Mouse (Mus musculus) R1 (cell line): Measurements from ENCODE around the gene Shld1.

ENCODE experiments used
- DNase-seq: peaks from one replicate; pipeline ENCODE4 v3.0.0-alpha.2; 2018; ENCODE audit warnings: low read depth, low spot score

Shld1 gene

GRCm38 (mm10) chr2:132721844-132722243, 35.1 kb downstream of the Shld1 start:
- DNase-seq: no peak

- DNase-seq: no peak
Measured at GRCm38 (mm10) chr2:132723958-132724431, 37.3 kb downstream of the Shld1 start.

DNA sequence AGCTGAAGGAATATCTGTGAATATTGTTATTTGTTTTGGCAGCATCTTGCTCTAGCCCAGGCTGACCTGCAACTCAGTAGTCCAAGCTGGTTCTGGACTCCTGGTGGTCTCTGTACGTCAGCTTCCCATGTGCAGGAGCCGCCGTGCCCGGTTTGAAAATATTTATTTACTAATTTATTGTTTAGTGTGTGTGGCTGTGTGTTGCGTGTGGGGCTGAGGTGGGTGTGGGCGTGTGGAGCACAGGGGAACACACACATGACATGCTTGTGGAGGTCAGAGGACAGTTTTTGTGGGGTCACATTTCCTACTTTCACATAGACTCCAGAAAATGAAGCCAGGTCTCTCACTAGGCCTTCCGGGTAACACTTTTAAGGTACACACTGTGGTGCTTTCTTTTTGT, 37.8 kb downstream of the Shld1 start:
- DNase-seq: no peak

DNA sequence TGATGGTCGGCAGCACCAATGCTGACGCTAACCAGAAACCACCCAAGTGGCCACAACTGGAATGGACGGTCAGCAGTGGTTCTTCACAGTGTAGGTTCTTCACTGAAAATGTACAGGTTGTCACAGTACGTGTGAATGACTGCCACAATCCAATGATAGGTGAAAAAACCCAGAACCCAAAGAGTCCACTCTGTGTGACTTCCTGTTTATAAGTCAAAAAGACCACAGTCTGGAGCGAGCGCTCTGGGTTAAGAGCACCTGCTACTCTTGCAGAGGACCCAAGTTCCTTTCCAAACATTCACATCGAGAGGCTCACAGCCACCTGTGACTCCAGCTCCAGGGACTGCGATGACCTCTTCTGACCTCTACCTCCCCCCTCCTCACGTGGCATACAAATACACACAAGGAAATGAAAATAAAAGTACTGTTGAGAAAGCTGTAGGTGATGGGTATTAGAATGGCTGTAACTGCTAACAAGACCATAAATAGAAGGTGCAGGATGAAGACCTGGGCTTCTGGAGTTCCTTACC, 38.7 kb downstream of the Shld1 start:
- DNase-seq: no peak

DNA sequence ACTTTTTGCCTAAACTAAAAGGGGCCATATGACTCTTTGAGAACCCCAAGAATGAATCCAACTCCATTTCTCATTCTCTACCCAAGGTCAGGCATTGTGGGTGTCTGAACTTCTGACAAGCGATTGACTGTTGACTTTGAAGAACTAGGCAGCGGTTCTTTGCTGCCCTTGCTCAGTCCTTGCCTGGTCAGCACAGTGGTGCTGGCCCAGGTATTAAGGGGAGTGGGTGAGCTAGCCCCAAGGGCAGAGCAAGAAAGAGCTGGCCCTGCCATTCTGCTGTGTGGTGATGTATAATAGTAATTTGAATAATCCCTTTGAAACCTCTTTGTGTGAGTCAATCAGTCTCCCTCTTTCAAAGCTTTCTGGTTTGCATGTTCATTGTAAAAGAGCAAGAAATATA, 39.4 kb downstream of the Shld1 start:
- DNase-seq: no peak

- no peak for DNase-seq
Measured at GRCm38 (mm10) chr2:132732940-132733339, 46.2 kb downstream of the Shld1 start.

DNA sequence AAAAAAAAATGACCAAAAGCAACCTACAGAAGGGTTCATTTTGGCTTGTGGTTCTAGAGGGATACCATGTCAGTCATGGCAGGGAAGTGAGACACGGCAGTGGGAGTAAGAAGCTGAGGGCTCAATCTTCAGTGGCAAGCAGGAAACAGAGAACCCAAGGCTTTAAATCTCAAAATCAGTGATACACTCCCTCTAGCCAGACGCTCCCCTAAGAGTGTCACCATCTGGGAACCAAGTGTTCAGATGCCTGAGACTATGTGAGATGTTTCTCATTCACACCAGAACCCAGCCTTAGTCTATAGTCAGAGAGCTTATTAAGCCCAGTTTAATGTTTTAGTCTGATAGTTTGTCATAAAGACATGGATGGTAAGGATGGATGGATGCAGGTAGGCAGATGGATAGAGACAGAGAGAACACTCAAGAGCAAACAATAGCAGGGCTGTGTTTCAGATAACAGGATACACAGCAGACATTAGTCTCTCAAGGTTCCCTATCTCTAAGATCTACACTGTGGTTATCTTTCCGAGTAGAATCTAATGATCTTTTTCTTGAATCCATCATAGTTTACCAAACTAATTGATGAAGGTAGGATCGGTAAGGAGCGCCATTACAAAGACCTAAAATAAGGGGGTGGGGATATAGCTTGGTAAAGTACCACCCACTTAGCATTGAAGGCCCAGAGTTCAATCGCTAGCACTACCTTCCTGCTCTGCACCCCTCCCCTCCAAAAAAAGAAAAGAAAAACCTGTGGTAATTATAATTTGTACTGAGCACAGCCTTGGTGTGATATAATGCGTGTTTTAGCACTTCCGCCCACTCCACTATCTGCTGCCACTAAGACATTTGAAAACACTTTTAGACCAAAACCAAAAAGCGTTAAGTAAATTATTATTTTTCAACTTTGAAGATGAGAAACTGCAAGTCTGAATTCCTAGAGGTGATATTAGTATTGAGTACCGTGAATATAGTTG, 47.2 kb downstream of the Shld1 start:
- DNase-seq: no peak

DNA sequence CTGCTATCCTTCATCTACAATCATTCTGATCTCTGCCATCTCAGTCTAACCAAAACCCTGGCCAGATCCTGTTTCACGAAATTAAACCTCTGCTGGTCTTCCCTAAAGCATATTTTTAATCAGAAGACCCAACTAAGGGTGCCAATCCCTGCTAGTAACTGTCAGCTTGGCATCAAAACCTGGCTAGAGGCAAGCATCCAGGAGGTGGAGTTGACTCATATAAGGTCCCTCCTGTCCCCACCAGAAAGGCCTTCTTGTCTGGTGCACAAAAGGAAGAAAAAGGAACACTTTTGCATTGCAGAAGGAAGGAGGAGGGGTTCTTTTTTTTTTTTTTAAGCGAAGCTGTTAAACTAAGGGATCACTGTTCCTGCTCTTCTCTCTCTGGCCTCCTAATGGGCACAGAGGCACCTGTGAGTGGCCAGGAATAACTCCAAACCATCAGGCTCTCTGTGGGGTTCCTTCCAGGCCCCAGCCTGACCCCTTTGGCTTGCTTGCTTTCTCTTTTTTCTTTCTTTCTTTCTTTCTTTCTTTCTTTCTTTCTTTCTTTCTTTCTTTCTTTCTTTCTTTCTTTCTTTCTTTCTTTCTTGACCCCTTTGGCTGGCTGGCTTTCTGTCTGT, 52.2 kb downstream of the Shld1 start:
- DNase-seq: no peak

- no peak for DNase-seq
Measured at GRCm38 (mm10) chr2:132741862-132742347, 55.2 kb downstream of the Shld1 start.

DNA sequence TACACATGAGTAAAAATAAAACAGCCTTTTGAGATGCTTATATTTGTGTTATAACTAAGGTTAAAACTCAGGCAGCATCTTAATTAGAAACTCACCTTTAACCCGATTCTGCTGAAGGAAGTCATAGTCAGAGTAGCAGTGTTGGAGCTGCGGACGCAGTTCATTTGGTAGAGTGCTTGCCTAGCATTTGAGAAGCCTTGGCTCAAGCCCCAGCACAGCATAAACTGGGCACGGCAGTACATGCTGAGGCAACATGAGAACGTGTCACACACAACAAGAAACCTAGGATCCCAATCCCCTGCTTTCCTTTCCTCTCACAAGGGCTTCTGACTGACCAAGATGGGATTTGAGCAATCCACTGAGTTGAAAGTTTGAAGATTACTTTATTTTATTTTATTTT, 58.1 kb downstream of the Shld1 start:
- DNase-seq: no peak

- no peak for DNase-seq
Measured at GRCm38 (mm10) chr2:132746108-132746507, 59.4 kb downstream of the Shld1 start.

GRCm38 (mm10) chr2:132750726-132751125, 64.0 kb downstream of the Shld1 start:
- DNase-seq: no peak

GRCm38 (mm10) chr2:132751141-132752066, 64.7 kb downstream of the Shld1 start:
- peak; percentile 16 for DNase-seq

GRCm38 (mm10) chr2:132752398-132752797, 65.7 kb downstream of the Shld1 start:
- DNase-seq: no peak

GRCm38 (mm10) chr2:132753137-132753536, 66.4 kb downstream of the Shld1 start:
- no peak for DNase-seq

GRCm38 (mm10) chr2:132757911-132758310, 71.2 kb downstream of the Shld1 start:
- peak; percentile 30 for DNase-seq

DNA sequence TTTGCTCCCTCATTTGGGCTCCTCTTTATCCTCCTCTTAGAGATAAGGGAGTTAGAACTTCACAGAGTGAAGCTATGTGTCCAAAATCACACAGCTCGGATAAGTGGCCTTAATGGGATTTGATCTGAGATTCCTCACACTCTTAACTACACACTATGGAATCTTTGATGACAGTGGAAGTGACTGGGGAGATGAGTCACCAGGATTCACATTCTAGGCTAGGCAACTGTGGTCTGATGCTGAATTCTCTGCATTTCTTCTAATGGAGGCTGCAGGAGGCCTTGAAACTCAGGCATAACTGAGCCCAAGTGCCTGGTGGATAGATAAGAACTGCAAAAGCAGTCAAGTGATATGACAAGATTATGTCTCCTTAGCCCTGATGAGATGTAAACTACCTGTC, 84.1 kb downstream of the Shld1 start:
- DNase-seq: no peak

GRCm38 (mm10) chr2:132780978-132781377, 94.2 kb downstream of the Shld1 start, which contains the start of gene Chgb:
Chgb (plus strand) TSS chr2:132781278.
- no peak for DNase-seq

DNA sequence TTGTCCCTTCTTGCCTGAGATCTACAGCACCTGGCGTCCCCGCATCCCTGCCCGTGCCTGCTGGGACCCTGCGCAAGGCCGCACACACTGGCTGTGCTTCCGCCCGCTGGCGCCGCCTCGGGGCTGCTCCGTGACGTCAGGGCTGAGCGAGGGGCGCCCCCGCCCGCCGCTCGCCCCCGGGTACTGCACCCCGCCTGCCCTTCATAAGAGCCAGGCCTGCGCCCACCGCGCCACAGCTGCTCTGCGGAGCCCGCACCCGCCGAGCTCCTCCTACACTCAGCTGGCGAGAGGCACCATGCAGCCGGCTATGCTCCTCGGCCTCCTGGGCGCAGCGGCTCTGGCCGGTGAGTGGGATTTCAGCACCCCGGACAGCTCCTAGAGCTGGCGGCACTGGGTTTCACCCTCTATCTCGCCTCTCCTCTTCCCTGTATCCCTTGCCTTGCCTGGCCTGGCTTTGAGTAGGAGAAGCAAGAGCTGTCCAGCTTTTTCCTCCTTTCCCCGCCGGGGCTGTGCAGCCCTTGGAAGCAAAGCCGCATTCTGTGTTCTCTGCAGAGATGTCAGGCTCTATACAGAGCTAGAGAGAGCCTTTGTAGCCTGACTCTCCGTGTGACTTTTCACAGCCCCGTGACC, 94.8 kb downstream of the Shld1 start:
- DNase-seq: peak; percentile 94

DNA sequence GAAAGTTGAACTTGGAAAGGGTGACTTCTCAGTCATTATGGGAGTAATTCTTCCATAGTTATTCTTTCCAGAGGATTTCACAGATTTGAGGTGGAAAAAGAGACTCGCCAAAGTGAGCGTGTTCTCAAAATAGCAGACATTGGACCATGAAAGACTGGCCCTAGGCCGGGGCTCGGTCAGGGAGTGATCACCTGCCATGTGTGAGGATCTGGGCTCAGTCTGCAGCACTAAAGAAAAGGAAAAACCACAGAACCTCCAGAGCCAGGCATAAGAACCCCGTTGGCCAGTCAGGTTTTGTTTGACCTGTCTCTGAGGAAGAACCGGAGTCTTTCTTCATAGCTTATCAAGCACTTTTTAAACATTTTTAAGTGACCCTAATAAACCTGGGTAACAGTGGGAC, 97.3 kb downstream of the Shld1 start:
- DNase-seq: no peak
